Comparison of ENCODE assay signal across 18 mouse cellular contexts in the genomic region with DNA sequence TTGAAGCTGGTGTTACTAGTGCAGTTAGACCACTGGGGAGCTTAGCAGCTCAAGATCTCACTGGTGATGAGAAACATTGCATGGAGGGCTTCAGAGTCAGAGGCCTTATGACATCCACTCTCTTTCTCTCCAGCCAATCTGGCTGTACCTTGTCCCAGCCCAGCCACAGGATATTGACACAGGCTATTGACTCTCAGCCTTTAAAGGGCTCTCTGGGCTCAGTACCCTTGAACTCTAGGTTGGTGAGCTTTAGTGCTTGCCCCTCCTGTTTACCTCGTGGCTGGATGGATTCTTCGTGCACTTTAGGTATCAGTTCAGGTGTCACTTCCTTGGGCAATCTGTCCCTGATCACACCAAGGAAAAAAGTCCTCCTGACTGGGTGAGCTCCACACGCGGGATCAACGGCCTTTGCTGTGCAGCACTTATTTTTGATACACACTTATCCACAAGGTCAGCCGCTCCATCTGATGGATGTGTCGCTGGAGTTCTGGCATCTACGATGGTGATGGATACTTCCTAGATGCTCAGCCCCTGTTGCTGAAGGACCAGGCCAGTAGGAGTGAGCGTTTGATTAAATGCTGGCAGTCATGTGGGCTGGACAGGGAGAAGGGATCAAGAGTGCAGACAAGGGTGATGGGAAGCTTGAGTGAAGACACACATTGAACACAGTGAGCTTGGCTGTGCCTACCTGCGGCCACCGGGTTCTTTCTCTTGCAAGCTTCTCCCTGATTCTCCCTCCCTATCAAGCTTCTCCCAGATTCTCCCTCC.
"Had no signal": no experiment of that assay in that cellular context is flagged by ENCODE, and none has a peak within 500 bp of the region (broad histone marks: within the 10 kb centered on the region; RNA-seq: fewer than 3 reads in every experiment).

No protein-coding gene starts in this region.

- H3K27ac ChIP-seq: kidney, postnatal 0 days; limb, embryonic 13.5 days; macrophage; midbrain, embryonic 15.5 days; neural tube, embryonic 13.5 days had no signal

- H3K4me2 ChIP-seq: limb, embryonic 13.5 days; midbrain, embryonic 11.5 days; midbrain, embryonic 15.5 days; neural tube, embryonic 13.5 days had no signal

- H3K9ac ChIP-seq: limb, embryonic 13.5 days; midbrain, embryonic 15.5 days; neural tube, embryonic 13.5 days had no signal

- H3K36me3 ChIP-seq: limb, embryonic 13.5 days; midbrain, embryonic 15.5 days; neural tube, embryonic 13.5 days had no signal

- DNase-seq: kidney, adult 11 months; kidney, adult 9 months; kidney, postnatal 36 days; left cerebral cortex, postnatal 4 days; lung, adult 2 months; retina, postnatal 1 day; right cerebral cortex, postnatal 4 days; spleen, adult 18-20 months; thymus, adult 18-20 months; thymus, postnatal 14 days had no signal

- ATAC-seq: midbrain, embryonic 15.5 days had no signal

- H3K27me3 ChIP-seq: midbrain, embryonic 15.5 days; neural tube, embryonic 13.5 days had no signal

- H3K9me3 ChIP-seq: limb, embryonic 13.5 days; megakaryocyte, embryonic 14.5 days; midbrain, embryonic 15.5 days; neural tube, embryonic 13.5 days had no signal

- H3K4me3 ChIP-seq: layer of hippocampus, adult 2 months; limb, embryonic 13.5 days; megakaryocyte, embryonic 14.5 days; midbrain, embryonic 15.5 days; neural tube, embryonic 13.5 days had no signal

- H3K4me1 ChIP-seq: limb, embryonic 13.5 days; megakaryocyte, embryonic 14.5 days had no signal
